Mouse (Mus musculus) MEL (cell line): ENCODE data around the gene Rdh12.

Source experiments
- CHD1 ChIP-seq: IDR thresholded peaks from 2 replicates; pipeline ENCODE4 v1.6.1; 2012; ENCODE audit warnings: low read depth, mild to moderate bottlenecking, inconsistent platforms, low read length, improper control_type of control experiment
- CTCF ChIP-seq, 3 experiments: IDR thresholded peaks in 2 of 3; conservative IDR thresholded peaks in 1 of 3; 2 replicates each; pipeline ENCODE4 v1.5.1; 2011 to 2012; ENCODE audit warnings: low read length in 3 of 3, low read depth in 2 of 3, mild to moderate bottlenecking in 2 of 3, improper control_type of control experiment in 1 of 3, inconsistent platforms in 1 of 3, mixed read lengths in 1 of 3, moderate library complexity in 1 of 3; ENCODE audit not compliant: control insufficient read depth in 1 of 3, insufficient read depth in 1 of 3, poor library complexity in 1 of 3, severe bottlenecking in 1 of 3
- ELF1 ChIP-seq: IDR thresholded peaks from 2 replicates; pipeline ENCODE4 v1.6.1; 2014; ENCODE audit warnings: low read depth, mild to moderate bottlenecking, inconsistent platforms, low read length, improper control_type of control experiment, moderate library complexity
- EP300 ChIP-seq, 2 experiments: IDR thresholded peaks; 2 replicates each; pipeline ENCODE4 v1.6.1; 2011; ENCODE audit warnings: improper control_type of control experiment in 2 of 2, low read length in 2 of 2, low read depth in 1 of 2, mild to moderate bottlenecking in 1 of 2
- MAX ChIP-seq: IDR thresholded peaks from 2 replicates; pipeline ENCODE4 v1.6.1; 2011; ENCODE audit warnings: low read length, improper control_type of control experiment
- MYB ChIP-seq: IDR thresholded peaks from 2 replicates; pipeline ENCODE4 v1.6.1; 2011; ENCODE audit warnings: mild to moderate bottlenecking, low read depth, low read length, improper control_type of control experiment
- MYC ChIP-seq: IDR thresholded peaks from 2 replicates; pipeline ENCODE4 v1.6.1; 2011; ENCODE audit warnings: low read depth, mild to moderate bottlenecking, low read length, improper control_type of control experiment, moderate library complexity
- NRF1 ChIP-seq: IDR thresholded peaks from 2 replicates; pipeline ENCODE4 v1.6.1; 2014; ENCODE audit warnings: low read depth, mild to moderate bottlenecking, inconsistent platforms, low read length, improper control_type of control experiment, moderate library complexity; ENCODE audit not compliant: poor library complexity, insufficient read depth, severe bottlenecking
- POLR2A ChIP-seq, 2 experiments: IDR thresholded peaks; 2 replicates each; pipeline ENCODE4 v1.6.1; 2011 to 2012; ENCODE audit warnings: low read length in 2 of 2, mild to moderate bottlenecking in 2 of 2, control low read depth in 1 of 2, improper control_type of control experiment in 1 of 2, low read depth in 1 of 2, moderate library complexity in 1 of 2; ENCODE audit not compliant: control insufficient read depth in 1 of 2, insufficient read depth in 1 of 2, poor library complexity in 1 of 2
- SMC3 ChIP-seq: IDR thresholded peaks from 2 replicates; pipeline ENCODE4 v1.6.1; 2011; ENCODE audit warnings: low read depth, low read length, improper control_type of control experiment
- TCF12 ChIP-seq: IDR thresholded peaks from 2 replicates; pipeline ENCODE4 v1.6.1; 2014; ENCODE audit warnings: low read depth, mild to moderate bottlenecking, inconsistent platforms, low read length, improper control_type of control experiment, moderate library complexity

- no peak for TF ChIP-seq MAX
- no peak for TF ChIP-seq CTCF (IDR thresholded peaks at IDR 0.05 in 2 of 3, conservative IDR thresholded peaks at IDR 0.05 in 1 of 3; ENCODE audit: control insufficient read depth in 1 of 3, insufficient read depth in 1 of 3, low read depth in 2 of 3, low read length in 3 of 3, poor library complexity in 1 of 3, severe bottlenecking in 1 of 3)
- no peak for TF ChIP-seq TCF12
- TF ChIP-seq SMC3 = no peak
- no peak for TF ChIP-seq POLR2A (IDR thresholded peaks at IDR 0.05; ENCODE audit: control insufficient read depth in 1 of 2, insufficient read depth in 1 of 2, low read depth in 1 of 2, low read length in 2 of 2, poor library complexity in 1 of 2)
- no peak for TF ChIP-seq CHD1
- no peak for TF ChIP-seq MYB
- TF ChIP-seq EP300 (IDR thresholded peaks at IDR 0.05; ENCODE audit: low read depth in 1 of 2, low read length in 2 of 2) = no peak
- no peak for TF ChIP-seq ELF1
- no peak for TF ChIP-seq NRF1
- TF ChIP-seq MYC = no peak
Measured at GRCm38 (mm10) chr12:79241985-79242384, 33.3 kb downstream of the Rdh12 start.
